In the genomic region with DNA sequence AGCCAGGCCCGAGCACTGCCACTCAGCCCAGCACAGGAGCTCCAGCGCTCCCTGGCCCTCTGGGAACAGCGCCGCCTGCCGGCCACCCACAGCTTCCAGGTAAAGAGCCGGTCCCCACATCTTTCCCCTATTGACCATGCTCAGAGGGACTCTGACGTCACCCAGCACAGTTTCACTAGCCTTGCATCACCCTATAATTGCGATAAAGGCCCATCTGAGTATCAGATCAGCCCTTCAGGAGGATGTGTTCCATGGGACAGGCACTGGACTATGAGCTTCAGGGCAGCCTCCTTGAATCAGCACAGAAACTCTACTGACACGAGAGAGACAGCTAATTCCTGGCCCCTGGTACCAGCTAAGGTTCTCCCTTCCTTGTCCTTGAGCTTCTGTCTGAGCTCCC, we compare ENCODE assay signal across 8 mouse cellular contexts. TPM values are rescaled to one million over a fixed set of nuclear protein-coding genes. Genes with fewer than 3 reads are reported as not detected.
DNase-seq lines count a peak whose midpoint lies in the region; ATAC-seq and TF ChIP-seq lines count a peak whose summit lies in the region.

No protein-coding gene starts in this region.

- TF ChIP-seq CTCF in heart, adult 2 months (IDR thresholded peaks at IDR 0.05) = peak; percentile 79
- peak; percentile 53; the same call in 1 of the 2 replicates for TF ChIP-seq CTCF in testis, adult 2 months (IDR thresholded peaks at IDR 0.05; ENCODE audit: control insufficient read depth, insufficient read depth, insufficient replicate concordance, low read depth, low read length)

- no peak for TF ChIP-seq POLR2A in heart, adult 2 months (IDR thresholded peaks at IDR 0.05; ENCODE audit: insufficient read depth, low read depth, low read length)
- TF ChIP-seq POLR2A in testis, adult 2 months (IDR thresholded peaks at IDR 0.05; ENCODE audit: control insufficient read depth, low read depth, low read length) = no peak

- H3K79me2 ChIP-seq in heart, adult 2 months (replicated peaks; ENCODE audit: control insufficient read depth, insufficient read depth, low read length) = no peaks in the 10 kb centered on the region

- peak in 1 of 2 experiments; percentile 53 for DNase-seq in heart, adult 2 months
- DNase-seq in testis, postnatal 14 days (ENCODE audit: low spot score) = no peak
- DNase-seq in cerebellum, adult 9-10 months = peak; percentile 79
- peak; percentile 81 to 86 for DNase-seq in kidney, postnatal 4 days
- peak; percentile 53 to 65 for DNase-seq in natural killer cell, adult 2 months (ENCODE audit: low spot score in 2 of 2)
- no peak for DNase-seq in layer of hippocampus, adult 9-11 months

- H3K27ac ChIP-seq in heart, adult 2 months = no peak overlapping the region
- H3K27ac ChIP-seq in heart, embryonic 11.5 days (ENCODE audit: low read depth, low read length) = no peak overlapping the region
- H3K27ac ChIP-seq in testis, adult 2 months (ENCODE audit: control insufficient read depth, insufficient read depth, low read depth, low read length) = no peak overlapping the region

- H3K9ac ChIP-seq in heart, adult 2 months (ENCODE audit: low read depth, low read length) = no peak overlapping the region
- no peak overlapping the region for H3K9ac ChIP-seq in heart, embryonic 11.5 days (ENCODE audit: low read depth, low read length)

- intact Hi-C loops in heart, adult 2 months (cut with DNase I) = no loop called here

- no peak overlapping the region for H3K4me2 ChIP-seq in heart, embryonic 11.5 days

- no peaks in the 10 kb centered on the region for H3K9me3 ChIP-seq in heart, embryonic 11.5 days (replicated peaks; ENCODE audit: control insufficient read depth, low read length)

- H3K4me1 ChIP-seq in heart, adult 2 months (ENCODE audit: control insufficient read depth, insufficient read depth, low read length) = peaks cover 11% of the 10 kb centered on the region
- H3K4me1 ChIP-seq in heart, embryonic 11.5 days (ENCODE audit: control insufficient read depth, insufficient read depth, low read length) = peaks cover 35% of the 10 kb centered on the region
- peaks cover 8% of the 10 kb centered on the region for H3K4me1 ChIP-seq in testis, adult 2 months (ENCODE audit: control insufficient read depth, insufficient read depth, low read length)

- WGBS in heart, adult 2 months = 49% methylated on average over 9 of the region's 9 CpGs
- 22% methylated on average over 9 of the region's 9 CpGs for WGBS in heart, embryonic 11.5 days (ENCODE audit: insufficient replicate concordance)

- H3K27me3 ChIP-seq in heart, adult 2 months (ENCODE audit: control insufficient read depth, insufficient read depth, low read length) = no peaks in the 10 kb centered on the region
- H3K27me3 ChIP-seq in heart, embryonic 11.5 days (ENCODE audit: control insufficient read depth, insufficient read depth, low read length) = peaks cover 26% of the 10 kb centered on the region
- H3K27me3 ChIP-seq in testis, adult 2 months (ENCODE audit: control insufficient read depth, insufficient read depth, low read length) = no peaks in the 10 kb centered on the region

- no peak overlapping the region for H3K4me3 ChIP-seq in heart, adult 2 months
- H3K4me3 ChIP-seq in heart, embryonic 11.5 days (ENCODE audit: low read depth, low read length) = no peak overlapping the region
- H3K4me3 ChIP-seq in testis, adult 2 months (ENCODE audit: control insufficient read depth, low read depth, low read length) = no peak overlapping the region

- no peak for ATAC-seq in heart, embryonic 11.5 days (replicated peaks; ENCODE audit: insufficient number of reproducible peaks, low FRiP score, low TSS enrichment)

- TF ChIP-seq EP300 in heart, adult 2 months (IDR thresholded peaks at IDR 0.05; ENCODE audit: insufficient read depth, low read depth, low read length) = no peak

- H3K36me3 ChIP-seq in heart, adult 2 months (ENCODE audit: control insufficient read depth, insufficient read depth, low read length) = no peaks in the 10 kb centered on the region
- H3K36me3 ChIP-seq in heart, embryonic 11.5 days (ENCODE audit: control insufficient read depth, insufficient read depth, low read length) = no peaks in the 10 kb centered on the region
- H3K36me3 ChIP-seq in testis, adult 2 months (ENCODE audit: control insufficient read depth, insufficient read depth, low read length) = no peaks in the 10 kb centered on the region

RNA-seq across cellular contexts. Expression of gene Rin1, which starts 3.6 kb away (rescaled TPM):
- 1 to 10 TPM; 1.2 to 1.8 TPM for total RNA-seq in heart, adult 2 months (2021)
- polyA plus RNA-seq in heart, adult 2 months (2012; rRNA removed) = 2.1 and 3.0 TPM in 2 replicates
- 3.0 and 4.3 TPM in 2 replicates for polyA plus RNA-seq in heart, embryonic 11.5 days (2014; fragmentation: Nextera tagmentation; extraction: Ambion mirVana)
- polyA plus RNA-seq in testis, adult 2 months (2012; rRNA removed) = 27.1 and 27.5 TPM in 2 replicates

RNA-seq across cellular contexts. Expression of gene Brms1, which starts 12.8 kb away (rescaled TPM):
- 10 to 100 TPM; 14.3 to 16.9 TPM for total RNA-seq in heart, adult 2 months (2021)
- polyA plus RNA-seq in heart, adult 2 months (2012; rRNA removed) = 17.0 and 18.1 TPM in 2 replicates
- polyA plus RNA-seq in heart, embryonic 11.5 days (2014; fragmentation: Nextera tagmentation; extraction: Ambion mirVana) = 35.3 and 36.4 TPM in 2 replicates
- polyA plus RNA-seq in testis, adult 2 months (2012; rRNA removed) = 200 and 216 TPM in 2 replicates

RNA-seq across cellular contexts. Expression of gene Cd248, which starts 14.0 kb away (rescaled TPM):
- total RNA-seq in heart, adult 2 months (2021) = 10 to 100 TPM in 1 of 2 experiments, 1 to 10 TPM in 1; 9.3 to 12.2 TPM
- polyA plus RNA-seq in heart, adult 2 months (2012; rRNA removed) = 18.1 and 20.0 TPM in 2 replicates
- polyA plus RNA-seq in heart, embryonic 11.5 days (2014; fragmentation: Nextera tagmentation; extraction: Ambion mirVana) = 24.2 and 27.3 TPM in 2 replicates
- 2.5 and 2.9 TPM in 2 replicates for polyA plus RNA-seq in testis, adult 2 months (2012; rRNA removed)

RNA-seq across cellular contexts. Expression of gene AC124502.3, which starts 15.2 kb away (rescaled TPM):
- 1 to 10 TPM; 1.3 to 2.3 TPM for total RNA-seq in heart, adult 2 months (2021)
- 0.08 and 0.15 TPM in 2 replicates for polyA plus RNA-seq in heart, adult 2 months (2012; rRNA removed)
- polyA plus RNA-seq in heart, embryonic 11.5 days (2014; fragmentation: Nextera tagmentation; extraction: Ambion mirVana) = 0.93 and 2.0 TPM in 2 replicates
- polyA plus RNA-seq in testis, adult 2 months (2012; rRNA removed) = 0.61 and 0.98 TPM in 2 replicates

RNA-seq across cellular contexts. Expression of gene B4gat1, which starts 15.3 kb away (rescaled TPM):
- total RNA-seq in heart, adult 2 months (2021) = 10 to 100 TPM; 43.2 to 43.8 TPM
- polyA plus RNA-seq in heart, adult 2 months (2012; rRNA removed) = 43.2 and 48.8 TPM in 2 replicates
- 37.4 and 46.9 TPM in 2 replicates for polyA plus RNA-seq in heart, embryonic 11.5 days (2014; fragmentation: Nextera tagmentation; extraction: Ambion mirVana)
- 3.7 and 4.2 TPM in 2 replicates for polyA plus RNA-seq in testis, adult 2 months (2012; rRNA removed)

Comparison
In these comparisons a context has a peak if more than half of its experiments do, and no peak if none do; other contexts are left out.
1. DNase-seq: peak in cerebellum, adult 9-10 months (single experiment), kidney, postnatal 4 days (2 of 2) and natural killer cell, adult 2 months (2 of 2); none in testis, postnatal 14 days (single experiment) and layer of hippocampus, adult 9-11 months (single experiment).